Mouse (Mus musculus) cortical plate, adult 2 months (tissue): ENCODE measurements around the gene Cd28.

Source experiments
- CTCF ChIP-seq: fragments of 200-500 bp; IDR thresholded peaks from 2 replicates; pipeline ENCODE4 v1.5.1; 2011; ENCODE audit warnings: mild to moderate bottlenecking, control low read depth, low read length; ENCODE audit not compliant: insufficient read depth; ENCODE audit errors: extremely low read depth
- POLR2A ChIP-seq: fragments of 200-500 bp; IDR thresholded peaks from 2 replicates; pipeline ENCODE4 v1.6.1; 2011; ENCODE audit warnings: mild to moderate bottlenecking, low read length, control low read depth; ENCODE audit not compliant: insufficient read depth; ENCODE audit errors: extremely low read depth

DNA sequence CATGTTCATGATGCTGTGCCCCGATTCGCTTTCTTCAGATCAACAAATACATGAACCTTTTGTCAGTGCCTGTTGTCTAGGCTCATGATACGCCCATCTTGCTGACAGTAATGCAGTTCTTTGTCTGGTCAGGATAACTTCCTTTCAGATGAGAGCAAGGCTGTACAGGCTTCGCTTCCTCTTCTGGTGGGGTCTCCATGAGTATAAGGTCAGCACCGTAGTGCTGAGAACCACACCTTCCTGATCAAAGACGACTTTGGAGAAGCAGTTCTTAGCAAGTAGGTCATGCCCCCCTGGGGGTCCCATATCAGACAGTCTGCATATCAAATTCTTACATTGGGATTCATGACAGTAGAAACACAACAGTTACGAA is 19.3 kb downstream of the Cd28 start:
- no peak for TF ChIP-seq CTCF
- no peak for TF ChIP-seq POLR2A
